Mouse (Mus musculus): ENCODE results near the gene Asb18.

The Asb18 gene

DNA sequence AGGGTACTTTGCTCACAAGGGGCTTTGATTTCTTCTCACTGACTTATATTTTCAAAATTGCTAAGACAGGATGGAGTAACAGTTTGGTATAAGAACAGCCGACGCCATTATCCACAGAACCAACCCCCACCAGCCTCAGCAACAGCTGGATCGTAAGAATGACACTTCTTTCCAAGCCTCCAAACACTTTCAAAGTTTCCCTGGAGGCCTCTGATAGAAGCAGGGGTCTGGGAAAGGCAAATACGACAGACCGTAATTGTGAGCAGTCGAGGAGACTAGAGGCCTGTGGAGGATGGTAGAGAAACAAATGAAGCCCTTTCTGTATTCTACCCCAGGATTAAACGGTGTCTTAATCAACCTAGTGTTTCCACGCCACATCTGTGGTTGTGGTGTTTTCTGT is 42.6 kb downstream of the Asb18 start:
- no peak for DNase-seq (ENCODE audit: low spot score)

DNA sequence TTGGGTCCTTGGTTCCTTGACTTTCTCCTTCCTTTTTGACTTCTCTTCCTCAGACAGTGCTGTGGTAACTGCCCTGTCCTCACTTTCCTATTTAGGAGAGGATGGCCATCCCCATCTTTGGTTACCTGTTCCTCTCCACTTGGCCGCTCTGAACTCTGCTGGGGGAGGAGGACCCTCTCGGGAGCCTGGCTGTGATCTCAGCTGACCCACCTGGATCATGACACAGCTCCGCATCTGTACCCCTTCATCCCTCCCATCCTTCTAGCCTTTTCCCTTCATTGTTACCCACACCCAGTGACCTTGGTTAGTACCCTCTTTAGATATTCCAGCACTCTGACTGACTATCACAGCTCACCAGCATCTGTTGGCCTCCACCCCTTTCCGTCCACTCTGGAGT is 44.8 kb downstream of the Asb18 start:
- no peak for DNase-seq (ENCODE audit: low spot score)

DNA sequence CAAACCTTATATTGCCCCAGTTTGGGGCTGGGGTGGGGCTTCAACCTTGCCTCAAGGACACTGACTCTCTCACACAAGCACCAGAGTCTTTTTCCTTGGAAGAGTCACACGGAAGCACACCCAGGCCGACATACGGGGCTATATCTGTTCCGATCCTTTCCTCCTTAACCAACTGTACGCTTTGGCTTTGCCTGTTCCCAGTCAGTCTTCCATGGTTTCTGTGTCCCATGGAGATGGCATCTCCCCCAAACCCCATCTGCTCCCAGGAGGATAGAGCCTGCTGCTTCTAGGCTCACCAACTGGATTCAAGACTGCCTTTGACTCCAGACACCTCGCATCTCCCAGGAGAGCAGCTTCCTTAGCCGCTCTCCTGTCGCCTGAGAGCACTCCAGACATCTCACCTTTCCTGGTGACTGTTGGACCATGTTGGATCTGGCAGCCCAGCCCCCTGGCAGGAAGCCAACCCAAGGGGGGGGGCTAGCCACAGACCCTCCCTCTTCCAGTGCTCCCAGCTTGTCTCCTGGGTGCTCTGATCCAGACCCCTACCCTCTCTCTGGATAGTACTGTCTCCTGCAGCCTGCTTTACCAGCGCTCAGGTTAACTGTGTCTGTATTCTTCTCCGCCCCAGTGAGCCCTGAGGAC is 45.3 kb downstream of the Asb18 start:
- no peak for DNase-seq (ENCODE audit: low spot score)

DNA sequence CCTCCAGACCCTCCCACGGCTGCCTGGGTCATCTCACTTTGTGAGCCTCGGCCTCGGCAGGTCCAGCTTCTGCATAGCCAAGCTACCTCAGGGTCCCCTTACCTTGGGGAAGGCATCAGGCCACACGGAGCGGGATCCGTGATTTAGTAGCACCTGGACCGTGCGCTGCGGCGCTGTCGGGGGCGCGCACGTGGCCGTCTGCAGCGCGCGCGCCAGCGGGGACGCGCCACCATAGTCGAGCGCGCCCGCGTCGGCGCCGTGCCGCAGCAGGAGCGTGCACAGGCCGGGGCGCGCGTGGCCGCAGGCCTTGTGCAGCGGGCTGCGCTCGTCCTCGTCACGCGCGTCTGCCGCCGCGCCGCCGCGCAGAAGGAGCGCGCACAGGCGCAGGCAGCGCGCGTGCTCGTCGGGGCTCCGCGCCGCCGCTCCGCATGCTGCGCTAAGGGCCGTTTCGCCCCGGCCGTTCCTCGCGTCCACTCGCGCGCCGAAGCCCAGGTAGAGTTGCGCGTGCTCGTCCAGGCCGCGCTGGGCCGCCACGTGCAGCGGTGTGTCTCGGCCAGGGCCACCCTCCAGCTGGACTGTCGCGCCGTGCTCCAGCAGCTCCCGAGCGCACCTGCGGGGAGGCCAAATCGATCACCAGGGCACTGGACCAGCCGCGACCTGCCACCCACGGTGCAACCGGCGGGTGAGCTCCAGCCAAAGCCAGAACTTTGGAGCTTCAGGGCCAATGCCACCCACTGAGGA is 46.2 kb downstream of the Asb18 start:
- no peak for DNase-seq (ENCODE audit: low spot score)

DNA sequence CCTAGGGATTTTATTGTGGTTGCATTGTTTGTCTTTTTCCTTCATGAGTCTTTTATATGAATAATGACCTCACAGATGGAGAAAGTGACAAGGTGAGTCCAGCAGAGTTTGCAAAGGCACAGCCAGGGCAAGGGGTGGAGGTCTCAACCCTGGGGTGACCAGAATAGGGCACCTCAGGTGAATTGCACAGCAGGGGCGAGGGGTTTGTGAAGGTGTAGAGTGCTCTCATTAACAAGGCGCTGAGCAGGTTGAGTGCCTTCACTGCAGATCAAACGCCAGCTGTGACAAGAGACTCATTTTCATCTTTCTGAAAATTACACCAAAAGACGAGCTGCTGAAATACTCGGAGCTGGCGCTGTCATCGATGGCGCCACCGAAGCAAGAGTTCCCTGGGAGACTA is 46.9 kb downstream of the Asb18 start:
- no peak for DNase-seq (ENCODE audit: low spot score)

DNA sequence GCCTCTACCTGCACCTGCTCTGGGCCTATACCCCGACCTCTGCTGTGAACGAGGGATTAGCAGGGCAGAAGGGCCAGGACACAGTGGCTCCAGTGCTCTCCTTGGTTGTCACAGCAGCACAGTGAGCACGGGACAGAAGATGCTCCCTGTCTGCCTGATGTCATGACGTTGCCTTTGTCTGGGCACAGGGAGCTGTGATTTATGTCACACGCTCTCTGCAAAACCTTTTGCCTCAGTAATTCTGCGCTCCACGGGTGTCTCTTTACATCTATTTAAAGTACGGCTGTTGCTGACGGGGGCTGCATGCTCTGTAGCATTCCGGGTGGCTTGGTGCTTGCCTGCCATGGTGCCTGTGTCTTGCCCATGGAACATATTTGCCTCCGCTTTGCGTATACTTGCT is 50.0 kb downstream of the Asb18 start:
- DNase-seq (ENCODE audit: low spot score): no peak

DNA sequence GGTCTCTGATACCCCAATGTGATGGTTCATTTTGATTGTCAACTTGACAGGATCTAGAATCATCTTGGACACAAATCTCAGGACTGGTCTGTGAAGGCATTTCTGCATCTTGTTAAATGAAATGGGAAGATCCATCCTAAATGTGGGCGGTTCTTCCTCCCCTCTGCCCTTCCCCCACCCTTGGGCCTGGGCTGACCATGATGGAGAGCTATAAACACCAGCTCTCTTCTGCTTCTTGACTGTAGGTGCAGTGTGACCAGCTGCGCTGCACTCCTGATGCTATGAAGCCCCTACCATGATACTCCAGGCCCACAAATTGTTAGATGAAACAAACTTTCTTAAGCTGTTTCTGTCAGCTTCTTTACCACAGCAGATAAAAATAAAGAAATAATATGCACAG is 51.2 kb downstream of the Asb18 start:
- DNase-seq (ENCODE audit: low spot score): no peak

DNA sequence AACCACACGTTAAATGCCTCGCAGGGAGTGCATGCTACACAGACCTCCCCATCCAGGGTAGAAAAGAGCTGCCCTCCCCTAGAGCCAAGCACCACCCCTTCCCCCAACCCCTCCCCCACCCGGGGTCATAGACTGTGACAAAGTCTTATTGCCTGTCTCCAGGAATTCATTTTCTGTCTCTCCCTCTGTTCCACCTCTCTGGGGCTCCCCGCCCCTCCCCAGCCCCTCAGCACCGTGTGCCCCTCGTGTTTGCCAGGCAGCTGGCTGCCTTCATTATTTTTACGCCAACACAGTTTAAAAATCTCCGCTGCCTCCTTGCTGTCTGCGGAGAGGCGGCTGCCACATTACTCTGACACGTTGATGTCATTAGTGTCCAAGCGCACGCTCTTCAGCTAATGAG is 52.4 kb downstream of the Asb18 start:
- no peak for DNase-seq (ENCODE audit: low spot score)

DNA sequence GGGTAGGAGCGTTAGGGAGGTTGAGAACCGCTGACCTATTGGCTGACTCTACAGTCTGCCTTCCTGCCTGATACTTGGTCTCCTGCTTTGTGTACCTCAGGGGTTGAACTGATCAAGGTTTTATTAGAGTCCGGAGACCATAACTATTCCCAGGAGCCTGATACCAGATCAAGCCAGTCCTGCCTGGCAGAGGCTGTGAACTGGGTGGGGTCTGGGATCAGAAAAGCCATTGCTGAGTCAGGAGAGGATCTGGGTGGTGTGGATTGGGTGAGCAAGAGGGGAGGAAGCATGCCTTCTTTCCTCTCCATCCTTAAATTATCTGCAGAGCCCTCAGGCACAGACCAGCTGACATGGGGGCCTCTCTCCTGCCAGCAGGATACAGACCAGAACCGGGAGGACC is 55.1 kb downstream of the Asb18 start:
- DNase-seq (ENCODE audit: low spot score): no peak

DNA sequence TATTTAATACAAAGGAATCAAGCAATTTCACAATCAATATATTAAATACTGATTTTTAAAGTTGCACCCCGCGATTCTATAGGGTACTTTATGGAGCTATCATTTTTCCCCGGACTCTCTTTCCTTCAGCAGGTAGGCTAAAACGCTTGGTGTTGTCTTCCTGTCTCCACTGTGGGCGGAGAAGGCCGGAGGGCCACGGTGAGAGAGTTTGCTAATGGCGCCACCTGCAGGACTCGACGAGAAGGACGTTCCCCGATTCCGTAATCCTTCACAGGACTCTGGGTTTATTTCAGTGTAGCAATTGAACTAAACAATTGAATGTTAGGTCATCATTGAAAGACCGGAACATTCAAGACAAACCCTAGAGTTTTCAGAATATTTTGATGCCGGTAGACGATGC is 71.3 kb downstream of the Asb18 start:
- peak; percentile 15 for DNase-seq (ENCODE audit: low spot score)

DNA sequence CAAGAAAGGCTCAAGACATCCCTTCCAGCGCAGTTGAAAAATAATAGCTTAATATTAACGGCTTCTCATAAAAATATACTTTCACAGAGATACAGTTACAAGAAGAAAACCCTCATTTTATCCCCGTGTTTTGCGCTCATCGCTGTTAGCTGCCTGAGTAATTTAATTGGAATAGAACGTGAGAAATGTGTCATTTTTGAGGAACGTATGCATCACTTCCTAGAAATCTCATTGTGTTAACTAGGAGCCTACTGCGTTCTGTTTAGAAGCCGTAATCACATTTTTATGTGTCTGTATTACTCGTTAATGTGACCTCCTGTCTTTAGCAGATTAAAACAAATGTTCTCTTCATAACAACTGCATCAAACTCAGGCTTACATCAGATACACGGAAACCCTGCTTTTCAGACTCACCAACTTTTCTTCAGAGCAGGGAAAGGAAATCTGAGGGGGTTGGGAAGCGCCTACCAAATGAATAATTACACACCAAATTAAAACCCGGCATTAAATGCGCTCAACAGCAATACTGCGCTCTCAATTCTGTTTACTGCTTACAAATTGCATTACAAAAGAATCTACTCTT is 72.0 kb downstream of the Asb18 start:
- no peak for DNase-seq (ENCODE audit: low spot score)

DNA sequence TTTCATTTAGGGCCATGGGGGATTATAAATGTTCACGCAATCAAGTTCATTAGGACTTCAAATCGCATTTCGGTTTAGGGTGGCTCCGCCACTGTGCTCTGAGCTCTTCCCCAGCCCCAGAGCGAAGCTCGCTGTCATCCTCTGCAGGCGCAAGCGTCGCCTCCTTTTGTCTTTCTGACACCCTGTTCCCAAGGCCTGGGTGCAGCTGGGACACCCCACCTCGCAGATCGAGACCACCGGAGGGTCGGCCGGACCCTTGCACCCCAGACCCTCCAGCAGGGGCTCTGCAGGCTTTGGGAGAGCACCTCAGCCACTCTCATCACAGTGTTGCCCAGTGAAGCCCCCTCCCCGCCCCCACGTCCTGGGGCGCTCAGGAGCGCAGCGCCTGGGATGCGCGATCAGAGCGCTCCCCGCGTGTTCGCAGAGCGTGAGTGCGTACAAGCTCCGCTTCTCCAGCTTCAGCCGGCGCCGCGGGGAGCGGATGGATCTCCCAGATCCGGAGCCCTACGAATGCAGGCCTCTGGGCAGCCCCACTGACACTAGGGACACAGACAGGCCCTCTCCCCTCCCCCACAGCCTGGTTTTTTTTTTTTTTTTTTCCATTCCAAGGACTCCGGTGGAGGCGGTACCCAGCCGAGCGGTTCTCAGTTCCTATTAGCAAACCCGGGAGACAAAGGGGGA is 72.6 kb downstream of the Asb18 start:
- no peak for DNase-seq (ENCODE audit: low spot score)

DNA sequence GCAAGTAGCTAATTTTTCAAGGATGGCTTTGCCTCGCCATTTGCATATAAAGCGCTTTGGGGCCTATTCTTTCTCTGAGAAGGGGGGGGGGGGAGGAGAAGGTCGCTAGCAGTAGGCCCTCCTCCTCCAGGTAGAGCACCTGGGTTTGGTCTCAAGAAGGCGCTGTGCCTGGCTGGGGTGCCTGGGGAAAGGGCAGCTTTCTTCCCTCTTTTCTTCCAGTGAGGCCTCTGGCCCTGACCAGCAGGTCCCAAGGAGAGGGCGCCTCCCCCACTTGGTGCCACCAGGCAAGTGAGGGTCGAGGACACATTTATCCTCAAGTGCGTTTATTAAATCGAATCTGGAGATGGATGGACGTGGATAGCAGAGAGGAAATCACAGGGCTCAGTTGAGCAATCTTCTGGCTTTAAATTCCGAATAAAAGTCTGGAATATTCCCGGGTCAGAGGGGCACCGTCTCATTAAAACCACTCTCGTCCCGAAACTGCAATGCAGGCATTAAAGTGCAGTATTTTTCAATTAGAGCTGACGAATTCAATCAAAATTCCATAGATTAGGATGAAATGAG is 73.4 kb downstream of the Asb18 start:
- DNase-seq (ENCODE audit: low spot score): no peak

DNA sequence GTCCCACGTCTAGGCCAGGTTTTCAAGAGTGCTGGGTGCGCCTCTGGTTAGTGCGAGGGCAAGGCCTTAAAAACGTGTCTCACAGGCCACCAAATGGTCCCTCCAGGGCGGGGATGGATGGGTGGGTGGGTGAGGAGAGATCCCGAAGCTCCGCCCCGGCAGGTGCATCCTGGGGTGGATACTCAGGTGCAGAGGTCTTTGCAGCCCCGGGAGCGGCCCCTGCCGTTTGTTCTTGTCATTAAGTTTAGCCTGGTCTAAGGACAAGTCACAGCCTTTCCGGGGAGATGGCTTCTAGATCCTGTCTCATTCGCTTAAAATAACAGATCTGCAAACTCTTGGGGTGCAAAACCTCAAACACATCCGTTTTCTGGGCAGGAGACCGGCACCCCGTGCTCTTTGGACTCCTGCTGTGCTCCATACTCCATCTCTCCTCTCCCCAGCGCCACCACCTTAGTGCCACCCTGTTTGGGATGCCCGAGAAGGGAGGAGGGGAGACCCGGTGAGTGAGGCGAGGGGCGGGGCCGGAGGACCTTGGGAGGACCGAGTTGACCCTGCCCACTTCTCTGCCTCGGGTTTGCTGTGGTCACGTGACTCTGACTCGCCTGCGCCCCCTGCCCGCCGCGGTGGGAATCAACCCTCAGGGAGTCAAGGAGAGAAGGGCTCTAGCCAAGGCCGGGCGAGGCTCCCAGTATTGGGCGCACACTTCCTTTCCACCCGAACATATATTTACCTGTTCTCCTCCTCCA is 74.3 kb downstream of the Asb18 start:
- no peak for DNase-seq (ENCODE audit: low spot score)

DNA sequence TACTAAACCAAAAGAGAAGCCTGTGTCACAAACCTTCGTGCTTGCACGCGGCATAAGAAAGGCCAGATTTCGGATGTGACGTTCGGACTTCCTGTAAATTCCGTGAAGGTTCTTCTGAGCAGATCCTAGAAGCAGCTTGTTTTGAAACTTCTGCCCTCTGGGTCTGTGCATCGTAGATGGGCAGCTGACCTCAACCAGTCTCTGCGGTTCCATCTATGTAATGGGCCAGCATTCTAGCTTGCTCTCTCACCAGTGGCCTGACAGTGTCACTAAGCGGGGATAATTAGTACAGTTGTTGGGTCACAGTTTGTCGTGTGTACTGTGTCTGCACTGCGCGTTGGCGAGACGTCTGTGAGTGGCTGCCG is 74.9 kb downstream of the Asb18 start:
- DNase-seq (ENCODE audit: low spot score): no peak

DNA sequence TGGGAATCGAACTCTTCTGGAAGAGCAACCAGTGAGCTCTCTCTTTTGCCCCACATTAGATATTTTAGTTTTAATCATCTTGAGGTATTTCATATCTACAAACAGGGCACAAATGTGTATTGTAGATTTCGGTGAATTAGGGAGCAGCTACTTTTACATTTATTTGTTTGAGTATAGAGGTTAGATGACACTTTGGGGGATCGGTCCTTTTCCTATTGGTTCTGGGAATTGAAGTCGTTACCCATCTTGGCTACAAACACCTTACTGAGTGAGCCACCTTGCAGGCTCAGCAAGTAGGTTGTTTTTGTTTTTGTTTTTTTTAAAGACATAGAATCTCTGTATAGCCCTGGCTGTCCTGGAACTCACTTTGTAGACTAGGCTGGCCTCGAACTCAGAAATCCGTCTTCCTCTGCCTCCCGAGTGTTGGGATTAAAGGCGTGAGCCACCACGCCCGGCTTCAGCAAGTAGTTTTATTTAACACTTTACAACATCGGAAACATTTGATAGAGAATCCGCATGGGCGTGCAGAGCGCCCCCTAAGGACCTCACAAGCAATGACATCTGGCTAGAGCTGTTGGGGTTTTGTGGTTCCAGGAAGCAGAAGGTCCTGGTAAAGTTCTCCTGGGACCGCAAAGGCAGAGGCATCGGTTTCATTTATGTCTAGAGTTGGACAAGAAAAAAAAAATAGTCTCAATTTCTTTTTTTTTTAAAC is 75.4 kb downstream of the Asb18 start:
- no peak for DNase-seq (ENCODE audit: low spot score)

DNA sequence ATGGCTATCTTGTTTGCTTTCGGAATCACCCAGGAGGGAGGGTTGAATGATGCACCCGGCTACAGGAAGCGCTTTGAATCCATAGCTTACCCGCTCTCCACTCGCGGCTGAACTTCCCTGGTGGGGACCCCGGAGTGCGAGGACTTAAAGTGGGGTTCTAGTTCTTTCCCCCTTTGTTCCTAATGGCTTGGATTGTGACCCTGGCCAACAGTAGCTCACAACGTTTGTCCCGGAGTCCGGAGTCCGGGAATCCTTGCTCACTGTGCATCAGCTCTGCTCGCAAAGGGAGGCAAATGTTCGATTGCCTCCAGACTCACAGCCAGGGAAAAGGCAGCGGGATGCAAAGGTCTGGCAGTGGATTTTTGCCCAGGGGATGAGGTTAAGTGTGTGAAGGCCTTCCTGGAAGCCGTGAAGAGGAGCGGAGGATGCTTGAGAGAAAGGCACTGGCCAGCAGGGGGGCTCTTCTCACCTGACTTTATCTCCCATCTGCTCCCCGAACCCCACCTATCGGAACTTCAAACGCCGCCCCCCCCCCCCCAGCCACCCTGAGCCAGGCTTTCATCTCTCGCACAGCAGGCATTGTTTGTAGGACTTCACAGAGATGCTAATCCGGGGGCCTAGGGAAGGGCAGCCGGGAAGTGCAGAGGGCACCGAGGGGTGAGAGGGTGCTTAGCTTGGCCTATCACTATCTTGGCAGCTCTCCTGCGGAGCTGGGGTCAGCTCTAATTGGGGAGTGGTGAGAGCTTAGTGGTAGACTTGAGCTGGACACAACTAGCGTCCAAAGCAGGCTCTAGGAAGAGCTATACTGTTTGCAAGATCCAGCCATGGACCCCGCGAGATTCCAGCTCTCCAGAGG is 78.7 kb downstream of the Asb18 start:
- DNase-seq (ENCODE audit: low spot score): no peak

DNA sequence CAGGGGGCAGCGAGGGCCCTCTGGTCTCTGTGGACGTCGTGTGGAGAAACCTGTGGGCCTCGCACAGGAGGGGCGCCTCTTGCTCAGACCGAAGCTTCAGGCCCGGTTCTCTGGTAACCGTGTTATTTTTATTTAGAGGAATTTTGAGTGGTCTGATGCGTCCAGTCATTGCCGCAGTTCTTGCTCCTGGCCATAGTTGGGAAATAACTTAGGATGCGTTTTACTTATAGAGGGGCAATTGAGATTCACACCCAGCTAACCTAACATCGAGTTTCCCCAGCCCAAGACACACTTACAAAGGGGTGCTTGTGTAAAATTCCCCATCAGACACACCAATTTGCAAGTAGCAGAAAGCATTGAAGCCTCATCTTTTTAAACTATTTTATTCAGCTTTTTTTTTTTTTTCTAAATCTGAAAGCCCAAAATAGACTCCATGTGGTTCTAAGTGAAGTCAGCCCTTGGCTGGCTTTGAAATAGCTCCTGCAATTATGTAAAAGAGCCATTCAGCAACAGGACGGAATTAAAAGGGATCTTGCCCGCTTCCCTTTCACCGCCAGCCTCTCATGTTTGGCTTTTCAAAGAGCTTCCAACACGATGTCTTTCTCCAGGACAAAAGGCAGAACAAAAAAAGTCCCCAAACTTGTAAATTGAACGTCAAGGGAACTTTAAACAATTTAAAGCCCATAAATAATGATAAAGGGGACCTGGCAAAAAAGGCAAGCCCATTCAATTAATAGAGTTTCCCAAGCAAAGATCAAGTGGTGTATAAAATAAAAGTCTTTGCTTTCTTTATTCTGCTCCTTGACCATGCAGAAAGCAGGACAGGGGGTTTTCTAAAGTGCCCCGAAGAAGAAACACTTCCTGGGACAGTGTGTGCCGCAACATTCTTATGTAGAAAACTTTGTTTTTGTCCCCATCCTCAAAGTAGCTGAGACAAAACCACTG is 79.9 kb downstream of the Asb18 start:
- no peak for DNase-seq (ENCODE audit: low spot score)

DNA sequence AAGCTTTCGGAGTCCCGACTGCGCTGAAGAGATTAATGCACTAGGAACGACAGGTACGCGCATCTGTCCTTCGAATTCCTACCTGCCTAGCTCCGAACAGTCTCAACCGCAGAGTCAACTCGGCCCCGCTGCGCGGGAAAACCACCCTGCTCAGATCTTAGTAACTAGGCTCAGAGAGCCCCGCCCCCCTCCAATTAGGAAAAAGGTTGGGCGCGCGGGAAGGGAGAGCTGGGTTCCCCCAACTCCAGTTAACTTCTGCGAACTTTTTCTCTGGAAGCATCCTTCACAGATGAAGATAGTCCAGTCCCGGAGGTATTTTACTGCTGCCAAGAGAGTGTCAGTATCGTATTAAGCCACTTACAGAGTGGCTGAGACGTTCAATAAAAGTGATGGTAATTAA is 80.7 kb downstream of the Asb18 start:
- no peak for DNase-seq (ENCODE audit: low spot score)
